Mouse (Mus musculus): Measurements from ENCODE around the gene Zfp472.
"Not testable (repeated sequence)": the region's sequence is repeated elsewhere in the genome, so short reads cannot be mapped to it uniquely, and the experiment has no call there.

The Zfp472 gene

GRCm38 (mm10) chr17:33008337-33008736 lies 42.7 kb downstream of the Zfp472 start:
- no peak for DNase-seq (ENCODE audit: low spot score)

GRCm38 (mm10) chr17:33020434-33020833 lies 54.8 kb downstream of the Zfp472 start:
- not testable (repeated sequence) for DNase-seq (ENCODE audit: low spot score)

Data from urinary bladder, postnatal 25 days (tissue).